8 mouse cellular contexts compared by ENCODE assay signal in genomic region chr8:122547815-122548214, GRCm38 (mm10). TPM values are rescaled to one million over a fixed set of nuclear protein-coding genes. Genes with fewer than 3 reads are reported as not detected.
A peak's percentile ranks its signal among the peaks of the same experiment; 100 is the strongest.
DNase-seq lines count a peak whose midpoint lies in the region; ATAC-seq and TF ChIP-seq lines count a peak whose summit lies in the region.

No protein-coding gene starts in this region.

- intact Hi-C loops in left cerebral cortex, postnatal 10 days (cut with DNase I), result no loop called here

- peaks cover 67% of the 10 kb centered on the region for H3K4me1 ChIP-seq in heart, embryonic 13.5 days
- peaks cover 81% of the 10 kb centered on the region for H3K4me1 ChIP-seq in liver, embryonic 12.5 days
- H3K4me1 ChIP-seq in midbrain, postnatal 0 days (ENCODE audit: insufficient read depth, low read length), result no peaks in the 10 kb centered on the region
- H3K4me1 ChIP-seq in midbrain, embryonic 11.5 days (ENCODE audit: control insufficient read depth, insufficient read depth, low read length), result peaks cover 4% of the 10 kb centered on the region

- ATAC-seq in heart, embryonic 13.5 days (ENCODE audit: extremely low read depth, insufficient number of reproducible peaks, low FRiP score, low TSS enrichment), result no peak
- ATAC-seq in liver, embryonic 12.5 days, result peak; percentile 71
- no peak for ATAC-seq in midbrain, postnatal 0 days (ENCODE audit: low FRiP score)
- no peak for ATAC-seq in midbrain, embryonic 11.5 days (ENCODE audit: low FRiP score)

- peak overlapping the region; percentile 80 for H3K4me2 ChIP-seq in heart, embryonic 13.5 days
- H3K4me2 ChIP-seq in liver, embryonic 12.5 days, result peak overlapping the region; percentile 98
- H3K4me2 ChIP-seq in midbrain, postnatal 0 days (ENCODE audit: low read depth, low read length, poor library complexity, severe bottlenecking), result no peak overlapping the region
- no peak overlapping the region for H3K4me2 ChIP-seq in midbrain, embryonic 11.5 days

- peak overlapping the region; percentile 84 for H3K27ac ChIP-seq in heart, embryonic 13.5 days (replicated peaks)
- H3K27ac ChIP-seq in liver, embryonic 12.5 days, result peak overlapping the region; percentile 98
- H3K27ac ChIP-seq in midbrain, postnatal 0 days (ENCODE audit: low read depth, low read length), result no peak overlapping the region
- no peak overlapping the region; the same call in 1 of the 2 replicates for H3K27ac ChIP-seq in midbrain, embryonic 11.5 days (ENCODE audit: low read depth, low read length)

- peak overlapping the region; percentile 72 for H3K4me3 ChIP-seq in heart, embryonic 13.5 days
- H3K4me3 ChIP-seq in liver, embryonic 12.5 days, result peak overlapping the region; percentile 93
- H3K4me3 ChIP-seq in midbrain, postnatal 0 days (ENCODE audit: low read depth, low read length), result no peak overlapping the region
- no peak overlapping the region for H3K4me3 ChIP-seq in midbrain, embryonic 11.5 days (ENCODE audit: low read depth, low read length)

- H3K9me3 ChIP-seq in heart, embryonic 13.5 days, result no peaks in the 10 kb centered on the region
- H3K9me3 ChIP-seq in liver, embryonic 12.5 days (replicated peaks), result no peaks in the 10 kb centered on the region
- no peaks in the 10 kb centered on the region for H3K9me3 ChIP-seq in midbrain, postnatal 0 days (ENCODE audit: low read length)
- H3K9me3 ChIP-seq in midbrain, embryonic 11.5 days (ENCODE audit: control insufficient read depth, low read length), result no peaks in the 10 kb centered on the region

- 37% methylated on average over 4 of the region's 5 CpGs for WGBS in heart, embryonic 13.5 days
- WGBS in liver, embryonic 12.5 days (ENCODE audit: insufficient replicate concordance), result 4% methylated on average over 5 of the region's 5 CpGs
- 47% methylated on average over 5 of the region's 5 CpGs for WGBS in midbrain, postnatal 0 days
- 37% methylated on average over 5 of the region's 5 CpGs for WGBS in midbrain, embryonic 11.5 days

- H3K27me3 ChIP-seq in heart, embryonic 13.5 days (replicated peaks), result no peaks in the 10 kb centered on the region
- H3K27me3 ChIP-seq in liver, embryonic 12.5 days (replicated peaks), result no peaks in the 10 kb centered on the region
- H3K27me3 ChIP-seq in midbrain, postnatal 0 days (ENCODE audit: insufficient read depth, low read length), result peaks cover 18% of the 10 kb centered on the region; the same call in 1 of the 2 replicates
- peaks cover 21% of the 10 kb centered on the region for H3K27me3 ChIP-seq in midbrain, embryonic 11.5 days (ENCODE audit: control insufficient read depth, insufficient read depth, low read length)

- DNase-seq in testis, postnatal 14 days (ENCODE audit: low spot score), result peak; percentile 11
- DNase-seq in testis, postnatal 10 days (ENCODE audit: low spot score), result no peak
- peak; percentile 60 for DNase-seq in spleen, adult 12 weeks (ENCODE audit: low spot score)
- no peak for DNase-seq in midbrain, postnatal 0 days (ENCODE audit: low spot score)
- no peak for DNase-seq in midbrain, embryonic 11.5 days (ENCODE audit: low spot score, missing footprints)
- no peak for DNase-seq in left cerebral cortex, postnatal 10 days (ENCODE audit: extremely low spot score in 1 of 2, low spot score in 2 of 2)

- TF ChIP-seq CTCF in midbrain, postnatal 0 days (IDR thresholded peaks at IDR 0.05), result no peak

- peak overlapping the region; percentile 90 for H3K9ac ChIP-seq in heart, embryonic 13.5 days
- peak overlapping the region; percentile 99 for H3K9ac ChIP-seq in liver, embryonic 12.5 days
- no peak overlapping the region for H3K9ac ChIP-seq in midbrain, postnatal 0 days (replicated peaks; ENCODE audit: low read length, poor library complexity, severe bottlenecking)
- no peak overlapping the region for H3K9ac ChIP-seq in midbrain, embryonic 11.5 days (ENCODE audit: low read length)

- H3K36me3 ChIP-seq in heart, embryonic 13.5 days, result peaks cover 8% of the 10 kb centered on the region
- peaks cover 38% of the 10 kb centered on the region for H3K36me3 ChIP-seq in liver, embryonic 12.5 days
- no peaks in the 10 kb centered on the region for H3K36me3 ChIP-seq in midbrain, postnatal 0 days (ENCODE audit: insufficient read depth, low read length)
- no peaks in the 10 kb centered on the region; the same call in 1 of the 2 replicates for H3K36me3 ChIP-seq in midbrain, embryonic 11.5 days (ENCODE audit: control insufficient read depth, insufficient read depth, low read length)

RNA-seq across cellular contexts. Expression of gene Piezo1, which starts 3.3 kb away (rescaled TPM):
- 12.9 and 15.4 TPM in 2 replicates for polyA plus RNA-seq in heart, embryonic 13.5 days (2015; fragmentation: Nextera tagmentation; extraction: Ambion mirVana)
- 21.7 and 24.4 TPM in 2 replicates for polyA plus RNA-seq in liver, embryonic 12.5 days (2016; fragmentation: Nextera tagmentation; extraction: Ambion mirVana)
- 10.8 and 14.2 TPM in 2 replicates for total RNA-seq in midbrain, postnatal 0 days (2014; rRNA removed)
- 1.3 and 1.8 TPM in 2 replicates for polyA plus RNA-seq in midbrain, postnatal 0 days (2015; fragmentation: Nextera tagmentation; extraction: Ambion mirVana)
- 2.8 and 4.3 TPM in 2 replicates for polyA plus RNA-seq in midbrain, embryonic 11.5 days (2014; fragmentation: Nextera tagmentation; extraction: Ambion mirVana)
- 10 to 100 TPM; 15.0 to 17.9 TPM for total RNA-seq in left cerebral cortex, postnatal 10 days (2021)

RNA-seq across cellular contexts. Expression of gene Cdt1, which starts 20.0 kb away (rescaled TPM):
- polyA plus RNA-seq in heart, embryonic 13.5 days (2015; fragmentation: Nextera tagmentation; extraction: Ambion mirVana), result 31.0 and 34.6 TPM in 2 replicates
- polyA plus RNA-seq in liver, embryonic 12.5 days (2016; fragmentation: Nextera tagmentation; extraction: Ambion mirVana), result 65.7 and 66.8 TPM in 2 replicates
- total RNA-seq in midbrain, postnatal 0 days (2014; rRNA removed), result 9.2 and 15.6 TPM in 2 replicates
- 6.4 TPM in 2 replicates for polyA plus RNA-seq in midbrain, postnatal 0 days (2015; fragmentation: Nextera tagmentation; extraction: Ambion mirVana)
- polyA plus RNA-seq in midbrain, embryonic 11.5 days (2014; fragmentation: Nextera tagmentation; extraction: Ambion mirVana), result 25.7 and 35.8 TPM in 2 replicates
- 1 to 10 TPM; 3.9 to 4.2 TPM for total RNA-seq in left cerebral cortex, postnatal 10 days (2021)

RNA-seq across cellular contexts. Expression of gene Aprt, which starts 28.9 kb away (rescaled TPM):
- 251 and 271 TPM in 2 replicates for polyA plus RNA-seq in heart, embryonic 13.5 days (2015; fragmentation: Nextera tagmentation; extraction: Ambion mirVana)
- 226 and 253 TPM in 2 replicates for polyA plus RNA-seq in liver, embryonic 12.5 days (2016; fragmentation: Nextera tagmentation; extraction: Ambion mirVana)
- total RNA-seq in midbrain, postnatal 0 days (2014; rRNA removed), result 83.9 and 97.2 TPM in 2 replicates
- 157 and 170 TPM in 2 replicates for polyA plus RNA-seq in midbrain, postnatal 0 days (2015; fragmentation: Nextera tagmentation; extraction: Ambion mirVana)
- polyA plus RNA-seq in midbrain, embryonic 11.5 days (2014; fragmentation: Nextera tagmentation; extraction: Ambion mirVana), result 176 and 195 TPM in 2 replicates
- total RNA-seq in left cerebral cortex, postnatal 10 days (2021), result 10 to 100 TPM; 80.3 to 89.9 TPM

Comparison
In these comparisons a context has a peak if more than half of its experiments do, and no peak if none do; other contexts are left out.
1. DNase-seq: peak in testis, postnatal 14 days (single experiment) and spleen, adult 12 weeks (single experiment); none in testis, postnatal 10 days (single experiment), midbrain, postnatal 0 days (single experiment), midbrain, embryonic 11.5 days (single experiment) and left cerebral cortex, postnatal 10 days (0 of 2).
2. H3K27ac ChIP-seq: peak in heart, embryonic 13.5 days (single experiment) and liver, embryonic 12.5 days (single experiment); none in midbrain, postnatal 0 days (single experiment) and midbrain, embryonic 11.5 days (single experiment).
3. H3K4me2 ChIP-seq: peak in heart, embryonic 13.5 days (single experiment) and liver, embryonic 12.5 days (single experiment); none in midbrain, postnatal 0 days (single experiment) and midbrain, embryonic 11.5 days (single experiment).
4. H3K4me3 ChIP-seq: peak in heart, embryonic 13.5 days (single experiment) and liver, embryonic 12.5 days (single experiment); none in midbrain, postnatal 0 days (single experiment) and midbrain, embryonic 11.5 days (single experiment).
5. H3K9ac ChIP-seq: peak in heart, embryonic 13.5 days (single experiment) and liver, embryonic 12.5 days (single experiment); none in midbrain, postnatal 0 days (single experiment) and midbrain, embryonic 11.5 days (single experiment).